Mouse (Mus musculus) heart, adult 9 months (tissue): ENCODE results near the gene Rasal2.
"Not testable (repeated sequence)": the region's sequence is repeated elsewhere in the genome, so short reads cannot be mapped to it uniquely, and the experiment has no call there.

Source experiments
- DNase-seq, 2 experiments: peaks; one replicate each; pipeline ENCODE4 v3.0.0; 2022; ENCODE audit warnings: low spot score in 2 of 2

The Rasal2 gene

DNA sequence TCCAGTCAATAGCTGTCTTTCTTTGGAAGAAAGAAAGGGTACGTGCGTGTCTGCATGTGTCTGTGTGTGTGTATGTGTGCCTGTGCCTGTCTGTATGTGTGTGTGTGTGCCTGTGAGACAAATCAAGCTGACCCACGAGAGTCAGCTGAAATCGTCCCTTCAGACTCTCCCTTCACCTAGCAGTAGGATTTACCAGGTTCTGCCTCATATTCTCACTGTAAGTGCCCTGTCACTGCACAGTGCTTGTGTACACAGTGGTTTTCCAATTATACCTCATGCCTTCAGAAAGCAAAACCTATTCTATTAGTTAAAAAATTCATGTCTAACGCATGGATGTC lies 168.0 kb downstream of the Rasal2 start:
- DNase-seq = no peak

DNA sequence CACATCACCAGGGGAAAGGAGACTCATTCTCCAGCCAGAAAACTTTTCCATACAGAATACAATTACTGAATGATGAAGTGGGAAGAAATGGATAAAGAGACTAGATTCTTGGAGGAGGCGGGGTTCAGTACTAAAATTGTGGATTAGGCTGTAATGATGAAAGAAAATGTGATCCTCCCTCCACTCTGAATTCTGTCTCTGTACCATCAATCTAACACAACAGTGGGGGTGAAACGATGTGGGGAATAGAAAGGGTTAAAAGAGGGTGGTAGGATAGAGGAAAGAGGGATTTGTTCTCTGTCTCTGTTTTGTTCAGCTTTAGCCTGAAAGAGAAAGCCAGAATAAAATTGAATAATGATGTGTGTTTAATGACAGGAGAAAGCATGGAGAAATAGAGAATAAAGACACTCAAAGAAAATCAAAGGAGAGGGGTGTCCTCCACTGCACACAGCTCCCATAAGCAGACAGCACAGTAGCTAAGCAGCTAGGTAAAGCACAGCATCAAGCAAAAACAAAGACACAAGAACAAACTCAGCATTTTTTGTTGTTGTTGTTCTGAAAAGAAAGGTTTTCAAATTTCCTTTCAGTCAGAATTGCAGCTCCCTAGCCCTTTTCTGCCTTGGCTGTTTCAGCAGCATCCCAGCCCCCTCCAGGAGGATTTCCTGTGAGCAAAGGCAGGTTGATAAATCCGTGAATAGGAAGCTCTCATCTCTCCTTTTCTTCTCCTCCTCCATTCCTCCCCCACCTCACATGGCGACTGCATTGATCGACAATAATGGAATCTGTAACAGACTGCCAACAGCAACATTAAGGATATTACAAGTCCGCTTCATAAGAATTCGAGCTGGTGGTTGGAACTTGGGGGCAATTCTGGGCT lies 168.6 kb downstream of the Rasal2 start:
- DNase-seq = no peak

DNA sequence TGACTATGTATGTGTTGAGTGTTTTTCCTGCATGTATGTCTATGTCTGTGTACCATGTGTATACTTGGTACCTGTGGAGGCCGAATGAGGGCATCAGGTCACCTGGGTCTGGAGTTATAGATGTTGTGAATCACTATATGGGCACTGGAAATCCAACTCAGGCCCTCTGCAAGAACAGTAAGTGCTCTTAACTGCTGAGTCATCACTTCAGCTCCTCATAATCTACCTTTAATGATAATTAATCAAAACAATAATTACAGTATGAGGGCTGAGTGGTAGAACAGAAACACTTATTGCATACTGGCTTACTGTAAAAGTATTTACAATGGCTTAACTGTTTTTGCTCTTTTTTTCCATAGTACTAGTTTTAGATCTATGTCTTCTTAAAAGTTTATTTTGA lies 172.7 kb downstream of the Rasal2 start:
- no peak for DNase-seq

DNA sequence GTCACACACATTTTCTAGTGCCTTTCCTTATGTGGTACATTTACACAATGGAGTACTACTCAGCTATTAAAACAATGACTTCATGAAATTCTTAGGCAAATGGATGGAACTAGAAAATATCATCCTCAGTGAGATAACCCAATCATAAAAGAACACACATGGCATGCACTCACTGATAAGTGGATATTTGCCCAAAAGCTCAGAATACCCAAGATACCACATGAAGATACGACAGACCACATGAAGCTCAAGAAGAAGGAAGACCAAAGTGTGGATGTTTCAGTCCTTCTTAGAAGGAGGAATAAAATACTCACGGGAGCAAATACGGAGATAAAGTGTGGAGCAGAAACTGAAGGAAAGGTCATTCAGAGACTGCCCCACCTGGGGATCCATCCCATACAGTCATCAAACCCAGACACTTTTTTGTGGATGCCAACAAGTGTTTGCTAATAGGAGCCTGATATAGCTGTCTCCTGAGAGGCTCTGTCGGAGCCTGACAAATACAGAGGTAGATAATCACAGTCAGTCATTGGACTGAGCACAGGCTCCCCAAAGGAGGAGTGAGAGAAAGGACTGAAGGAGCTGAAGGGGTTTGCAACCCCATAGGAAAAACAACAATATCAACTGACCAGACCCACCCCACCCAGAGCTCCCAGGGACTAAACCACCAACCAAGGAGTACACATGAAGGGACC lies 175.6 kb downstream of the Rasal2 start:
- not testable (repeated sequence) for DNase-seq

DNA sequence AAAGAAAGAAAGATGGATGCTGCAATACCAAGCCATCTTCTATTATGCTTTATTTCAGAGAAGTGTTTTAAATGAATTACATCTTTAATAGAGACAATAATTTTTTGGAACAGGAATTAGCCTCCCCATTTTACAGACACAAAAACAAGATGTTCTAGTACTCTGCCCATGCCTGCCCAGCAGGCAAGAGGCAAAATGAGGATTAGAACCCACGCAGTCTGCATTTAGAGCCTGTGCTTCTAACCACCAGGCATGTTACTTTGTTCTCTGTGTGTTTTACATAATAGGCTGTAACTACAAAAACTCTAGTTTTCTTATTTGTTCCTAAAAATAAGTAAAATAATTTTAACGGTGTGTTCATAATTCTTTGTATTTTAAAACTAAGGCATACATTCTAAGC lies 178.9 kb downstream of the Rasal2 start:
- DNase-seq = no peak

DNA sequence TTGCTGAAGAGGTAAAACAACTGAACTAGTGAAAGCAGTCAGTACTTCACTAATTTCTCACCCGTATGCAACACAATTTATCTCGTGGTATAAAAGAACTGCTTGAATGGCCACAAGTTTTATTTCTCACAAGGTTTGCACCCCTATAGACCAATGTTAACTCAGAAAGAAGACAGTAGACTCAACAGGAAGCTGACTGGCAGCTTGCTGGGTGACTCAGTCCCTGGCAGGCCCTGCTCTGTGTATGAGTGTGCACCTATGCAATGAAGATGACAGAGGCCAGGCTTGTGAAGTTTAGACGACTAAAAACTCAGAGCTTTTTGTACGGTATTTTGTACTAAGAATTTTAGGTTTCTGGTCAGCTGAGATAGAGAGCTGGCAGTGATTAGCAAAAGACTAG lies 180.0 kb downstream of the Rasal2 start:
- DNase-seq = no peak

DNA sequence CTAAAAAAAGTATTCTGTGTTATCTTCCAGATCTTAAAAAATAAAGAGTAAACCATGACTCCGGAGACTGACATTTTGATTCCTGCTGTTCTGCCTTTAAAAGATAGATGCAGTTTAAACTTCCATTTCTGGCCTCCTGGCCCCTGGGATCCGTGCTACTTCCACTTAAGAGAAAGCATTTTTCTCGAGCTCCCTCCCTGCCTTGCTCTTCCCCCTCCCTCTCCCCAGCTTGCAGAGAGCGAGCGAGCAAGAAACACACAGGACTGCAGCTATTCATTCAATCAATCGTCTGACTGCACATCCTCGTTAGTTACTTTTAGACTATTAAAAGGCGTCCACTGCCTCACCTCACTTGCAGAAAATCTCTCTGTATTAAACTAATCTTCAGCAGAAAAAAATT lies 181.4 kb downstream of the Rasal2 start:
- no peak for DNase-seq

DNA sequence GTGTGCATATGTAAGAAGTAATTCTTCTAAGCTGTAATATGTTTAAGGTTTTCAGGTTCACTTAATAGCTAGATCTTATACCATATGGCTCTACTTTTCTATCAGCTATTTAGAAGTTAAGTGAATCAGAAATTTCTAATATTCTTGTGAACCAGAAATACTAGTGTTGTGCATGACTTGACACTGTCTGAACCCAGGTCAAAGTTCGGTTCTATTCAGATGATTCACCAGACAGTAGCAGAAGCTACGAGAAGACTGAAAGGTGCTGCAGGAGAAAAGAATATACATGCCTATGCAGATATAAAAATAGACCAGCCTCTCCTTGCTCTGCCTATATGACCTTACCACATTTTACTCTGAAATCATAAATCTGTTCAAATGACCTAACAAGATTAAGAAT lies 182.0 kb downstream of the Rasal2 start:
- DNase-seq = no peak

DNA sequence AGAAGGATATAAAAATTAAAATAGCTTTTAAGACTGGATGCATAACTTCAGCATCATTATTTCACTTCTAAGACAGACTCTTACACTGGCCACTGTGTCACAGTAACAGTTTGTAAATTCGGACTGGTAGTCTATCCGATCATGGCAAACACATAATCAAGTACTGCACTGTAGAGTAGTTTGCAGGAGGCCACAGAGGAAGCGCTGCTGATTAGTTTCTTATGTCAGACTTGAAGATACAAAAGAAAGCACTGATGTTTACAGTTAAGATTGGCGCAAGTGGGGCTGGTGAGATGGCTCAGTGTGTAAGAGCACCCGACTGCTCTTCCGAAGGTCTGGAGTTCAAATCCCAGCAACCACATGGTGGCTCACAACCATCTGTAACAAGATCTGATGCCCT lies 187.4 kb downstream of the Rasal2 start:
- no peak for DNase-seq

DNA sequence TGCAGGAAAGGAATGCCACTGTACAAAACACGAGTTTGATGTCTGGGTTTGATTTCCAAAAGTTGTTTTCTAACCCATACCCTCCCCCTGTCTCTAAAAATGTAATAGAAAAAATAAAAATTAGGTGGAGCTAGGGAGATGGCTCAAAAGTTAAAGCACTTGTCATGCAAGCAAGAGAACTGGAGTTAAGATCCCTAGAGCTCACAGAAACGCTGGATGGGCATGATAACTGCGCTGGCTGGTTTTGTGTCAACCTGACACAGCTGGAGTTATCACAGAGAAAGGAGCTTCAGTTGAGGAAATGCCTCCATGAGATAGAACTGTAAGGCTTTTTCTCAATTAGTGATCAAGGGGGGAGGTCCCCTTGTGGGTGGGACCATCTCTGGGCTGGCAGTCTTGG lies 191.5 kb downstream of the Rasal2 start:
- DNase-seq = no peak

DNA sequence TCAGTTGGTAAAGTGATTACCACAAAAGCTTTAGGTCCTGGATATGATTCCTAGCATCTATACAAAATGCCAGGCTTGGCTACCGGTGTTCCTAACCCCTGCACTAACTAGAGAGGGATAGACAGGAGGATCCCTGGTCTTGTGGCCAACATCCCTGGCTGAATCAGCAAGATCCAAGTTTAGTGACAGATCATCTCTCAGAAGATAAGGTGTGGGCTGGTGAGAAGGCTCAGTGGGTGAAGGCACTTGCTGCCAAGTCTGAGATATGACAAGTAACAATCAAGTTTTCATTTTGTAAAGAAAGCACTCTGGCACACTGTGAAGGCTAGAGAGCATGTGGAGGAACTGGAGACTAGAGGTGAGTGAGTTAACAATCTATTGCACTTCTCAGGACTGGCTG lies 191.9 kb downstream of the Rasal2 start:
- DNase-seq = no peak

DNA sequence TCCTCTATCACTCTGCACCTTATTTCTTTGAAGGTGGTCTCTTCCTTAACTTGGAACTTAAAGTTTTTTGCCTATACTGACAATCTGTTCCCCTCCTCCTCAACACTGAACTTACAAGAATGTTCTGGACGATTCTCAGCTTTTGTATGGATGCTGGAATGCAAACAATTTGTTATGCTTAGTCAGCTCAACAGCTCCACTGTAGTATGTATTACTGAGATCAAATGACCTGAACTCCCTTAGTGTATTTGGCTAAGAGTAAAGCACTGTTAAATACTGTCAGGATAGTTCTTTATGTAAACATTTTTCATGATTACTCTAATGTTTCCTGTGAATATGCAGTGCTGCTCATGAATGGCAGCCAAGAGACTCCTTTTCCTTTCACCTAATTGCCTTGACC lies 203.6 kb downstream of the Rasal2 start:
- no peak for DNase-seq

DNA sequence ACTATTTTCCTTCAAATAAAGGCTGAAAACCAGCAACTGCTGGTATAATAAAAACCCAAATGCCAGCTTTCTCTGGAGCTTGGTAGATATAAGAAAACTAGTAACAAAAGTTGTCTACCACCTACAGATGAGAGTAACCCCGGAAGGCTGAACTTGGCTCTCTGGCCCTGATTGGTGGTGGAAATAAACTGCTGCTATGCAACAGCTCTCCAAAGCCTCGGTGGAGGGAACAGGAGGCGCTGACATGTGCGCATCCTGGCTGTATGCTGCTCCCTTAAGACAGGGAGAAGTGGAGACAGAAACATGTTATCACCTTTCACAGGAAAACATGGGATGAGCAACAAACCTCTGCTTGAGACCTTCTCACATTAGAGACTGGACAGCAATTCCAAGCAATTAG lies 206.7 kb downstream of the Rasal2 start:
- no peak for DNase-seq

DNA sequence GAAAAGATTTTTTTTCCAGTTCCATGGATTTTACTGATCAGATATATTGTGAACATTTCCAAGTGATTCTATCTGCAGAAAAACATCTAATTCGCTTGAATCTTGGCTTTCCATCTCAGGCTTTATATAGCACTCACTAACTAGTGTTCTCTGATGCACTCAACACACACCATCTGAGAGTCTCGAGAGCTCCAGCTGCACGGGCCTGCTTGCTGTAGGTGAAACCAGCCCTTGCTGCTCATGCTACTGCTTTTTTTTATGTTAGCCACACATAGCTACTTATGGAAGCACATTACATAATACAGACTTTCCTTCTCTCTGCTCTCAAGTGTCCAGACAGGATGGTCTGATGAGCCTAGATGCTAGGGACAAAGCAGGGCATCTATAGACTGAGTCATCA lies 229.4 kb downstream of the Rasal2 start:
- no peak for DNase-seq

DNA sequence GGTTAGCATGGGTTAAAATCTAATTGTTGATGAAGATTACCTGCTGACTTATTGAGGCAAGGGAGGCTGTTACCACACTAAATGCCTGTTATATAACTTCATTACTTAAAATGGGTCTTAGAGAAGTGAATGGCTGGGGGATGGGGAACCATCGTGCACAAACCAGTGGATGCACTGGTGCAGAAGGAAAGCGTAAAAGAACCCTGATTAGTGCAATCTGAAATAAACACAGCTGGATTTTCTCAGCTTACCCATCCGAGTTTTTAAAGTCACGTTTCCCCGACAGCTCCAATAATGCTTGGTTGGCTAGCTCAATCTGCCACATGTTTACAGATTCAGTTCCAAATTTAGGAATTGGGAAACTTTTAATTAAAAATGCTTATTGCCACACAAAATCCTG lies 230.0 kb downstream of the Rasal2 start:
- DNase-seq = no peak

DNA sequence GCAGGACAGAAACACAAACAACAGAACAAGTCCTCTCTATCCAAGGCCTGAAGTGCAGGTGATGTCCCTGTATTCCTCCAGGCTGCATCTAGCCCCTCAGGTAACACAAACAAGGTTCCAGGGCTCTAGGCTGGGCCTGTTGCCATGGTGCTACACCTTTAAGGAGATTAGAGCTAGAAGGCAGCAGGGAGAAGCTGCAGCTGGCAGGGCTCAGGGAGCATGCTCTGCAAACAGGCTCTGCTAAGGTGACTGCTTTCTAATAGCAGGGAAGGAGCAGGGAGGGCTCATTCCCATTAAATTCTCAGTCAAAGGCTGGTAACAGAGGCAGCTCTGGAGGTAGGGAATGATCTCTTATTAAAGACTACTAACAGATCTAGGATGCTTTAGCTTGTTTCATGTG lies 231.3 kb downstream of the Rasal2 start:
- DNase-seq = peak; percentile 11 to 12

DNA sequence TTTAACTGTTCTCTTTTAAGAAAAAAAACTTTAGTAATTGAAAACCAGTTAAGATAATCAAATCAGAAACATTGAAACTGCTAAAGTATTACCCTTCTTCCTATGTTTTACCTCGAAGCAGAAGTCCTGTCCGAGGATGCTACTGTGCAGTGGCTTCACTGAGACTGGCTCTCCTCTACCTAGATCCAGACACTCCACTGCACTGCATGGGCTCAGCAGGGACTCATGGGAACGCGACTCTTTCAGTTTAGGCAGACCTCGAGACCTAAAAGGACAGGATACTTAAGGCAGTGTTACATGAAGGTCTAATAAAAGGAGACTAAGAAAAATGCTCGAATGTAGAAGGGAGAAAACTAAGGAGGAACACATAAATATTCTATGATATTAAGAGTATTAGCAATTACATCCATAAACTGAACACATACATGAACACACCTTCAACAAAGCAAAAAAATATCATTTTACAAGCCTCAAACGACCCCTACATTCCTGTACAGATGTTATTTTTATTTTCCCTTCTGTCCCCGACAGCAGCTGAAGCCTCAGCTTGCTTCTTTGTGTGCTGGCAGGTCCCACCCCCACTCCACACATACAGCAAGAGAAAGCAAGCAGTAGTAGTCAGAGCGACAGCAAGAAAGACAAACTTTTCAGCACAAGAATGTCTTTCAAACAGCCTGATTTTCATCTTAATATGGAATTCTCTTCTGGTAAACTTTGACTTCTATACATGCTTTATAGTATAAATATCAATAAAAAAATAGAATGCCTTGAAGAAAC lies 233.2 kb downstream of the Rasal2 start:
- no peak for DNase-seq

DNA sequence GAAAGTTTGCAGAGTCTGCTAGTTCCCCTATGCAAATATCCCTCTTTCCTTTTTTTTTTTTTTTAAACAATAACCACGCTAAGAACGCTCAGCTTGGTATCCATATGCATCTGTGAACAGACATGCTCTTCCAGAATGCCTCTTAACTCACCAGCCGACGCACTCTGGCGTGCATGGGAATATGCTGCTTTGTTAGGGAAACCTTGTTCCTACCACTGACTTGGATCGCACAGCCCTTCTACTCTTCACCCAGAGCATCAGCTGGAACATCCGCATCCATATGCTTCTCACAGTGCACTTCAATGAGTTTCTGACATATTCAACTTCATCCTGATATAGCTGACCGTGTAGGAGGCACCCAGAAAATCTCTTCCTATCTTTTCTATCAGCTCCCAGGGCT lies 243.1 kb downstream of the Rasal2 start:
- no peak for DNase-seq

DNA sequence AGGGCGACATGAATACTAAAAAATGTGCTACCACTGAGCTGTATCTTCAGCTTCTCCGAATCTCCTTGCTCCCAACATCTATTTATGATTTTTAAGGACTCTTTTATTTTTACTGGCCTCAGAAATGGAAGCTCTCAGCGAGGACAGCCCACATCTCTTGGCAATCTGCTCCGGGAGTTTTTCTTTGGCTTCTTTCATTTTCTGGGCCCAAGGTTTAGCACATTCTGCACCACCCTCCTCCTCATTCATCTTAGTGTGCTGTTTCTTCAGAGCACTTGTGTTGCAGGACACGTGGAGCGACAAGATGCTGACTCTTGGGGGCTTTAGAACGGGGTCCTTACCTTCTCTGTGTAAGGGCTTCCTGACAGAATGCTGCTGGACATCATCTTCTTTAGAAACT lies 243.5 kb downstream of the Rasal2 start:
- peak in 1 of 2 experiments; percentile 10 for DNase-seq

DNA sequence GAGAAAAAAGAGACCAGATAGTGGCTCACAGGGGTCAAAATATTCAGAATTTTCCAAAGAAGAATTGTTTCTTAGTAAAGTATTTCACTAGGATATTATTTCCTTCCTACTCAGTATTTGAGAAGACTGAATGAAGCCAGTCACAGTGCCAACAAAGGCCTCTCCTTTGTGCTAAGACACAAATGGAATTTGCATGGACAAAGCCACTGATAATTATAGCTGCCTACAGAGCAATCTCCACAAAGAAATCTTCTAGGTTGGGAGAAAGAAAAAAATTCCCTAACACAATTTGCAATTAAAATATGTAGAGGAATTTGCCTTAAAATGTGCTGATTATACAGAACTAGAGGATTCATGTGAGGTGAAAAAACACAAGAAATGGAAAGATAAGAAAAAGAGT lies 258.6 kb downstream of the Rasal2 start:
- DNase-seq = no peak

DNA sequence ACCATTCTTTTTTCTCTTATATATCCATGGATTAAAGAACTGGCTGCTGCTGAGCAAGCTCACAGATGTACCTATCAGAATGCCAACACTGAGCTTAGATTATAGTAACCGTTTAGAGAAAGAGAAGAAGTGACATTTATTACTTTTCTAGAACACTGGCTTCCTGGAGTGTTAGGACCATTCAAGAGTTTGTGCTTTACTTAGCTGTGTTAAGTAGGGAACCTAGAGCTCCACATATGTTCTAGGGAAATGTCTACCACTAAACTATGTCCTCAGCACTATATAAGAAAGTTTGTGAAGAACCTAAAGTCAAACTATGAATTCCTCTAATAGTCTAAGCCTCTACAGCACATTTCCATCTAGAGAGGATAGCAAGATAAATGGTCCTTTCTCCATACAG lies 262.3 kb downstream of the Rasal2 start:
- DNase-seq = no peak

DNA sequence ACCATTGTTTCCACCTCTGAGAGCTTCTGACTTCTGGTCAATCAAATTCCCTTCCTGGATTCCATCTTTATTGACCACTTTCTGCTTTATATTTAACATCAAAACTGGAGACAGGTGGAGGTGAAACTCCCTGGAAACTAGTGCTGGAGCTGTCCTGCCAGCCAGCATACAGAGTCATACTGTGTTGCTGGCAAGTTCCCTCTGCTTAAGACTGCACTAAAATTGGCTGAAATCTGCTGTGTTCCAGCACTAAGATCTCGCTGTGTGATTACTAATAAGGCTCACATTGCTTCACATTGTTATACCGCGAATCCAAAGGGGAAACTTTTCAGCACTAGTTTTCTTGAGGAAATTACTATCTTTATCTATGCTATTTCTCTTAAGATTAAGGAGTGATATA lies 267.8 kb downstream of the Rasal2 start:
- no peak for DNase-seq
